Mouse (Mus musculus): Measurements from ENCODE around the gene Slc7a14. TPM values are rescaled to one million over a fixed set of nuclear protein-coding genes. Genes with fewer than 3 reads are reported as not detected.

Slc7a14 gene
- total RNA-seq, 2 experiments from 2014 or later: 61.0 to 70.3 TPM

GRCm38 (mm10) chr3:31263535-31263934 lies 46.6 kb downstream of the Slc7a14 start:
- peak; percentile 39 to 44 for DNase-seq (ENCODE audit: low spot score in 2 of 2)

DNA sequence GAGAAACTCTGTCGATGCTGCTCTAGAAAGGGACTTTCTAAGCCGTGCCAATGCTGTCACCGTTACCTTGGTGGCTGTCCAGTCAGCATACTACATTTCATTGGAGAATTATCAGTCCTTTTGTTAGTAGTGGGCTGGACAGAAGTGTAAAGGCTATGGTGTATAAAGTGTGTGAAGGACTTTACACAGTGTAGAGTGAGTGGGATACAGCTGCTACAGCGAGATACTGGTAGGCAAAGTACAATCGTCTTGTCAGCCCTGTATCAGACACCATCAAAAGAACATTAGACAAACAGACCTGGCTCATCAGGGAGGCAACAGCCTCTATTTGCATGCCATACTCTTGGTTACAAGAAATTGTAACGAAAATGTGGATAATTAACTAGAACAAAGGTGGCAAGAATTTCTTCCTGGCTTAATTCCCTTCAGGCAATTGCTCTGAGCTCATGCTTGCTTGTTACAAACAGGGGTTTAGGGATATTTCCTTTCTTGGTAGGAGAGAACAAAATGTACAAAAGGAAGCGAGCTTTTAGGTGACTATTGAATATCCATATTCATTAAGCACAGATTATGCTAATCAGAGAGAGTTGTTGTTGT lies 48.7 kb downstream of the Slc7a14 start:
- no peak for DNase-seq (ENCODE audit: low spot score in 2 of 2)

DNA sequence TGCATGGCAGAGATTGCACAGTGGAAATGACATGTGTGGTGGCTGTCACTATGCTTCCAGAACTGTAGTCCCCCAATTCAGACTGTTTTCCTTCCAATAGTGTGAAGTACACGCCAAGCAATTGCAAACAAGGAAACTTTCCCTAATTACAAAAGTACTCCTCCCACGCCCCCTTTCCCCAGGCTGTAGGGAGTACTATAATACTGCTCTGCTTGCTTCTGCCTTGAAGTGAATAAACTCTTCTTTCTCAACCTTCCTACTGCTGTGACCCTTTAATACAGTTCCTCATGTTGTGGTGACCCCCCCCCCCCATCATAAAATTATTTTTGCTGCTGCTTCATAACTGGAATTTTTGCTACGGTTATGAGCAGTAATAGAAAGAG lies 49.2 kb downstream of the Slc7a14 start:
- DNase-seq (ENCODE audit: low spot score in 2 of 2): no peak

DNA sequence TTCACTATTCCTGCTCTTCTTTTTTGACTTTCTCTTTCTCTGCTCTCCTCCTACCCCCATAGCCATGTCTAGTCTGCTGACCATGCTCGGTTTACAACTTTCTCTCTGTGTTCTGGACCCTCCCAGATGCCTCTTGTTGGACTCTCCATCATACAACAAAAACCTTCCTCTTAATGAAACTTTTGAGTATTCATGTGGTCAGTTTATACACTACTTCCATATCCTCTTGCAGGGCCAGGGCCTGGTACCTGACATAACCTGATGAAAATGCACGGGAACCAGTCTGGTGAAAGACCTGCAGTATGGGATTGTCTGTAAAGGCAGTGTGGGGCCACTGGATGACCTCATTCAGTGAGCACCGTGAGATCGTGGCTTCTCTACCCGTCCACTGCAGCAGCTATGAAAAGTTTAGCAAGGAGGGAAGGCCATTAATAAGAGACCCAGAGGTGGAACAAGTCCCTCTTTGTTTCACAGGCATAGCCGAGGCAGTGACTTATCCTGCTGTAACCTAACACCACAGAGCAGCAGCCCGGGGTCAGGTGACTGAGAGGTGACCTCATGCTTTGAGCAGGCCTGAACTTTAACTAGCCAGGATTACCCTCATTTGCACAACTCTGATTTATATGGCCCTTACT lies 49.7 kb downstream of the Slc7a14 start:
- no peak for DNase-seq (ENCODE audit: low spot score in 2 of 2)

DNA sequence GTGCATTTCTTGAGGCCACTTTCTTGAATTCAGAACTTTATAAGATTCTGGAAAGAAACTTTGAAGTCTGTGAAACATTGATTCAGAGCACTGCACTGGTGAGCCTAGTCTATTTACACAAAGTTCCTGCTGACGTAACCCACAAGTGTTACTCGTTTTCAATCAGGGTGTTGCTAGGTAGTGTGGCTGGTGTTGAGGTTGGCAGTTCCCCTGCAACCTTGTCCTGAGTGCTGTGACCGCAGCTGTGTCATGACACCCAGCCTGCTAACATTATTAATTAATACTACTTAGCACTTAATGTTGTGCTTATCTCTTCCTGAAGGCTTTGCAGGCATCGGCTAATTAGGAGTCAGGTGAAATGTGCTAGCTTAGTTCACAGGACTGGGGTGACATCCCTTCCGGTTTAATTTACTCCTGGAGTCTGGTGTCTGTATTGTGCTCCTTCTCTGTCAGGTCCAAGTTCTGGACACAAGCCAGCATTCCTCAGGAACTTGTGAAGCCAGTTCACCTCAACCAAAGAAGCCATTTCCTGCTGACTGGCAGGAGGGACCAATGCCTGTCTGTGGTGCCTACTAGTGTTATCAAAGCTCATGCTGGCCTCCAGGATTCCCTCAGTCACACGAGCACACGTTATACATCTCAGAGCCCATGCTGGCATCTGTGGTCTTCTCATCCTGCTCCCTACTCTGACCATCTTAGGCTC lies 50.5 kb downstream of the Slc7a14 start:
- DNase-seq (ENCODE audit: low spot score in 2 of 2): no peak

DNA sequence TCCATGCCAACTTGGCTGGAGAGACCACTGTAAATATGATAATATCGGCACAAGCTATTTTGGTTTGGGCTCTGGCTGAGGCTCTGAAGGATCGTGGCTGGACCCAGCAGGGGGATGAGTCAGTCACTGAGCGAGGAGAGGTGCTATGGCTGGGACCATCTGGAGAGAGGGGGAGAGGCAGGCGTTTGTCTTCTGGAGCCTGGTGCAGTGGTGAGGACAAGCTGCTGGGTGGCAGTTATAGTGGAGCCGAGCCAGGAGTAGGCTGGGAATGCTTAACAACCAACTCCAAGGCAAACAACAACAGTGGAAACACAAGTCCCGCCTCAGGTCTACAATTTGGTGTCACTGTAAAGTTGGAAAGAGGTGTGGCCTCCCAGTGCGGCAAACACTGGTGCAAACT lies 55.8 kb downstream of the Slc7a14 start:
- peak; percentile 75 to 85 for DNase-seq (ENCODE audit: low spot score in 2 of 2)

- DNase-seq (ENCODE audit: low spot score in 2 of 2): no peak
Measured at GRCm38 (mm10) chr3:31253862-31254261, 56.3 kb downstream of the Slc7a14 start.

DNA sequence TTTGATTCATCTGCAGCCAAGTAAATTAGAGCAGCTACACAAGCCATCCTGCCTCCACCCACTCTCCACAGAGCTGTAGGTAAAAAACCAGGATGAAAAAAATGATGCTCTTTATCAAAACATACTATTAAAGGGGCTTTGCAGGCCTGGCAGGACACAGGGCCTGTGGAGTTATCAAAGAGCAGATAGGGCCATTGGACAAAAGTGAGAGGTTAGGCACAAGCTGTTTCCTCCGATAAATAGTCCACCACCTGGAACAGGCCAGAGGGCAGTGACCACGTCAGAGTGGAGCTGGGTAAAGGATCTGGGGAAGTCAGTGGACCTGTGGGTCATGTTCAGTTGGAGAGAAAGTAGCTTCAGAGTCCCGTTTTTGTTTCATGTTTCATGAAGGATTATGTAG lies 57.6 kb downstream of the Slc7a14 start:
- DNase-seq (ENCODE audit: low spot score in 2 of 2): no peak

- no peak for DNase-seq (ENCODE audit: low spot score in 2 of 2)
Measured at GRCm38 (mm10) chr3:31243478-31243877, 66.7 kb downstream of the Slc7a14 start.

DNA sequence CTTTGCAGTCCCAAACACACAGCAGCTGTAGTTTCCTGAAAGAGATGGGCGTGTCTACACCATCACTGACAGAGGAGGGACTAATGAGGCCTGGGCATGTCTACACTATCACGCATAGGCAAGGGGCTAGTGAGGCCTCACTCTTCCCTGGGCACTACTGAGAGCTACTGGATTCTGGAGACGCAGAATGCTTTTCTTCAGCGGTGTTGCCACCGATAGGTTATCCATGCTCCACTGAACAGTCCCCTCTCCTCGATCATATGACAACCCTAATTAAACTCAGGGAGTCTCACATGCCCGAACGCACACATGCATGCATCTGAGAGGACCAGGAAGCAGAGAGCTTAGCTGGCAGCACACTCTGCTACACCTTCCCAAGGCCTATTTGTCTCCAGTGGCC lies 69.3 kb downstream of the Slc7a14 start:
- DNase-seq (ENCODE audit: low spot score in 2 of 2): no peak

DNA sequence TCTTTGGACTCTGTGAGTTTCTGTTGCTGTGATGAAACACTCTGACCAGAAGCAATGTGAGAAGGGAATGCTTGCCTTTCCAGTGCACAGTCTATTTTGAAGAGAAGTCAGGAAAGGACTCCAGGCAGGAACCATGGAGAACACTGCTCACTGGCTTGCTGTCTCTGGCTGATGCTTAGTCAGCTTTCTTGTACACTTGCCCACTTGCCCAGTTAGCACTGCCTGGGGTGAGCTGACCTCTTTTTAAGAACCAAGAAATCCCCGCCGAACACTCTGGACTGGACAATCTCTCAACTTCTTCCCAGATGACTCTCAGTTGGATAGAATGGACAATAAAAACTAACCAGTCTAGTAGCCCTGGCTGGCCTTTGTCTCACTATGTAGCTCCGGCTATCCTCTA lies 70.5 kb downstream of the Slc7a14 start:
- DNase-seq (ENCODE audit: low spot score in 2 of 2): no peak

DNA sequence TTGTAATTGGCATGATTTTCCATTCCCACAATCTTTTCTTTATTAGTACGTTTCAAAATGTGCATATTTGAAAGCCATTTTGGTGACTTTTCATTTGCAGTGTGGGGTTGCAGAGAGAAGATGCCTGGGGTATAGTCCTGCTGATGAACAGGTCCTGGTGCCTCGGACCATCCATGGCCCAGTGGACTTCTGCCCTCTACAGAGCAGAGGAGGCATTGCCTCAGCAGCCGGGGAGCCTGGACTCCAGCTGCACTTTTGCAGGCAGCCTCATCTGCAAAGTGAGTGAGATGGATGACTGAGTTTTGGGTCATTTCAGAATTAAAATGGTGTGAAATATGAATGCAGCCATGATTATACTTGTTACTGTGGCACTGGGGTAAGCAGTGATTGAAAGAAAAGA lies 72.2 kb downstream of the Slc7a14 start:
- DNase-seq (ENCODE audit: low spot score in 2 of 2): peak in 1 of 2 experiments; percentile 40

DNA sequence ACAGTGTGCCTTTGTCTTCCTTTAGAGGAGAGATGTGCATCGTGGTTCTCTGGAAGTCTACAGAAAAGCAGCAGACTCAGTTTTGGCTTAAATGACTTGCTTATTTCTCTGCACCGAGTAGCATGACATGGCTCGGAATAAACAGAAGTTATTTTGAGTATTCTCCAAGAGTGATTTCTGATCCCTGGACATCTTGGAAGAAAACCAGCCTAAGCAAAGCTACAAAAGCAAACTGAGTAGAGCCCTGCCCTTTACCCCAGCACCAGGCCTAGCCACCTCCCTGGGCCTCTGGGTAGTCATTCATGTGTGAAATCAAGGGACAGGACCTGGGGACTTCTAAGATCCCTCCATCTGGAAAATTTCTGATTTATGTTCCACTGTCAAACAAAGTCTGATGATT lies 74.0 kb downstream of the Slc7a14 start:
- DNase-seq (ENCODE audit: low spot score in 2 of 2): no peak

- DNase-seq (ENCODE audit: low spot score in 2 of 2): no peak
Measured at GRCm38 (mm10) chr3:31234356-31234755, 75.8 kb downstream of the Slc7a14 start.

DNA sequence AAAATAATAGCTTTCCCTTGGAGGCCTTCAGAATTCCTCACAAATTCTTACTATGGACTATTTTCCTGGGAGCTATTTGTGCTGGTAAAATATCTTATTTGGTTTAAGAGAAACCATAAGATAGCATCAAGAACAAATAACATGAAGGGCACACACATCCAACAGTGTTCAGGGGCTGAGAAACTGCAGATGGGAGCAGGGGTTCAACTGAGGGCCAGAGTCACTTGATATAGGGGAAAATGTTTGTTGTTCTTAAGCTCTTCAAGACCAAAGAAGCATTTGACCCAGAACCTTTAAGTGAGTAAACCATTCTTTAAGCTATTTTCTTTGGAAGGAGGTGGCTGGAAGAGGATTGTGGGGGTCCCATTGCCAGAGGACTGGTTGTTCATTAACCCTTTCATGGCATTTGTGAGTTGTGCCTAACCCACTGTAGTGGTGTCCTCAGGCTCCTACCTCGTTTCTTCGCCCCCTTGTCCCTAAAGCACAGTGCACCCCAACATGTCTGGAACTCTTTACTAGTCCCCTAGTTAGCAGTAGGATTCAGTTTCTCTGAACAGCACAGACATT lies 76.3 kb downstream of the Slc7a14 start:
- DNase-seq (ENCODE audit: low spot score in 2 of 2): no peak

- no peak for DNase-seq (ENCODE audit: low spot score in 2 of 2)
Measured at GRCm38 (mm10) chr3:31229281-31229680, 80.9 kb downstream of the Slc7a14 start.

DNA sequence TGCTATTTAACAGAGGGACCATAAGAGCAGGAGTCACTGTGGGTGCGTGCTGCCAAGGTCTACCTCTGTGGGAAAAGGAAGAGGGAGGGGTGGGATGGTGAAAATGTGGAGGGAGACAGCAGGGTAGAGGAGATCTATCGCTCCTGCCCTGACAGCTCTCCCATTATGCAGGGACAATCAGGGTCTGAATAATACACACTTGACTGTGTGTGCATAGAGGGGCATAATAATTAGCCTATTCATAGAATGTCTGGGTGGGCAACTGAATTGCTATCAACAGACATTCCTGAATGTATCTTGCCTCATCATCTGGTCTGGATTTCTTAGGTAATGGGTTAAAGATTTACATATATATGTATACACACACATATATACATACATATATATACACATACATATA lies 81.7 kb downstream of the Slc7a14 start:
- DNase-seq (ENCODE audit: low spot score in 2 of 2): no peak

DNA sequence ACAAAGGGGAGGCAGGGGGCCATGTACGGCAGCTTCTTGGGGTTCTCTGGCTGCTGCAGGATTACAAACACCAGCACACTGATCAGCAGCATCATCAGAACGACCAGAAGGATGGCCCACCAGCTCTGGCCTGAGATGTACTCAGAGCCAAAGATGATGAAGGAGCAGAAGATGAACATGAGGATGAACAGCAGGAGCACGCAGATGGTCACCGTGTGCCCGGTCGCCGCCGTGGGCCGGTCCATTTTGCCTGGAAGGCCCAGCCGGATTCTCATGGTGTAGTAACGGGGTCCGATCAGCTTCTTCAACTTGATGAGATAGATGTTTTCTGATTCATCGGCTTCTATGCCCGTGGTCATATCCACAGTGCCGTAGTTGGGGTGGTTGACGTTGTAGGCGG lies 86.6 kb downstream of the Slc7a14 start:
- no peak for DNase-seq (ENCODE audit: low spot score in 2 of 2)

GRCm38 (mm10) chr3:31220040-31220439 lies 90.1 kb downstream of the Slc7a14 start:
- DNase-seq (ENCODE audit: low spot score in 2 of 2): no peak

- no peak for DNase-seq (ENCODE audit: low spot score in 2 of 2)
Measured at GRCm38 (mm10) chr3:31219483-31219882, 90.7 kb downstream of the Slc7a14 start.

DNA sequence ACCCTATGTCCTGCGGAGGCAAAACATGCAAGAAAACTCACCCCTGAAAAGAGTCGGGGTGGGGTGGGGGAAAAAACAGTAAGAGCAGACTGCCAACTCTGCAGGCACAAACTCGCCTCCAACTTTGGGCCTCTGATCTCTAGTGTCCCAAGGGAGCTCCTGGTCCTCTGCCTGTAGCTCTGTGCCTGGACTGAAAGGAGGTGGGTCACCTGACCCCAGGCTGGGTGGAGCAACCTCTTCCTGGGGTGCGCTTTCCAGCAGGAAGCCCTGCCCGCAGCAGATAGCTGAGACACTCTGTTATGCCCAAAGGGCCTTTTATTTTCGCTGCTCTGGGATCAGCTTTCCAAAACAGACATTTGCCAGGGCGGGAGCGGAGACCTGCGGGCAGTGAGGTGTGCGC lies 92.7 kb downstream of the Slc7a14 start:
- DNase-seq (ENCODE audit: low spot score in 2 of 2): no peak

DNA sequence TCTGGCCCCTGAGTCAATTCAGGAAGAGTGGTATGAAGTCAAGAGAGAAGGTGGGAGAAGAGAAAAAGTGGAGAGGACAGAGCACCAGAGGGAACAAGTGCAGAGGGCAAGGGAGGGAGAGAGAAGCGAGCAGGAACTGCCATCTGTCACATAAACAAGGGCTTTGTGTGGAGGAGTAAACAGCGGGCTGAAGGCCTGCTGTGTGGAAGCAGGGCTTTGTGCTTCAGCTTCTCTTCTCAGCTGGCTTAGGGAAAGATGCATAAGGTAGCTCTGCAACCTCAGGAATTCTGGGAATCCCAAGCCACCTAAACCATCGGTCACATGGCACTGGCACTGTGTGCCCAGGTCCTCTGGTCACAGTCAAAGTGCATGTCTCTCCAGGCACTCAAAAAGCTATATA lies 96.4 kb downstream of the Slc7a14 start:
- no peak for DNase-seq (ENCODE audit: low spot score in 2 of 2)
